ENCODE assay signal across 8 mouse cellular contexts in the genomic region with DNA sequence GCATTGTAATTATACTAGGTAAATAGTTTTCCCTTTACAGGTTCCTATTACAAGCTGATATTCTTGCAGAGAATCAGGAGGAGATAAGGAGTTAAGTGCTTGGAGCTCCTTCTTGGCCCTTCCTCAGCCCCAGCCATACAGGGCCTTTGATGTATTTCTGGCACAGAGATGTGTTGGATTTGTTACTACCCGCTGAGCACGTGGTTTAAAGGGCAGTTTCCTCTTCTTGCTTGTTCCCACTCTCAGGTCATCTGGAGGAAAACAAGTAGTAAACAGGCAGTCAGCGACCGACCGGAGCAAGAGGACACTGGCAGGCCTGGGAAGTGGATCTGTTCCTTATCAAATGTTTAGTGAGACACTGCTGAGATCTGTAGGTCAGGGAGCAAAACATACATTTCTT. TPM values are rescaled to one million over a fixed set of nuclear protein-coding genes. Genes with fewer than 3 reads are reported as not detected.
DNase-seq lines count a peak whose midpoint lies in the region; ATAC-seq and TF ChIP-seq lines count a peak whose summit lies in the region.
"Had no signal": no experiment of that assay in that cellular context is flagged by ENCODE, and none has a peak within 500 bp of the region (broad histone marks: within the 10 kb centered on the region; RNA-seq: fewer than 3 reads in every experiment).

No protein-coding gene starts in this region.

- peak; percentile 27 for DNase-seq in layer of hippocampus, adult 9-10 months (ENCODE audit: low spot score)
- DNase-seq in layer of hippocampus, postnatal 36 days, result no peak
- DNase-seq in brain, embryonic 14.5 days (ENCODE audit: low read depth), result peak; percentile 59
- peak; percentile 8 to 21 for DNase-seq in heart, postnatal 36 days
- no peak for DNase-seq in forebrain, embryonic 10.5 days (ENCODE audit: extremely low spot score, low spot score)
- DNase-seq in ovary, adult 18-20 months (ENCODE audit: low spot score), result no peak
- DNase-seq: spleen, adult 18-20 months had no signal

- ATAC-seq in megakaryocyte, adult 5-6 weeks (ENCODE audit: poor library complexity, severe bottlenecking), result peak; percentile 73

- H3K4me1 ChIP-seq in forebrain, embryonic 10.5 days, result no peaks in the 10 kb centered on the region

- no peaks in the 10 kb centered on the region for H3K27me3 ChIP-seq in forebrain, embryonic 10.5 days (ENCODE audit: poor library complexity, severe bottlenecking)

- no peaks in the 10 kb centered on the region for H3K36me3 ChIP-seq in forebrain, embryonic 10.5 days (replicated peaks)

- H3K9me3 ChIP-seq in forebrain, embryonic 10.5 days, result no peaks in the 10 kb centered on the region

- TF ChIP-seq POLR2A in brain, embryonic 14.5 days (IDR thresholded peaks at IDR 0.05; ENCODE audit: borderline replicate concordance, extremely low read depth, insufficient read depth, insufficient read length, poor library complexity, severe bottlenecking), result no peak

- TF ChIP-seq CTCF in brain, embryonic 14.5 days (IDR thresholded peaks at IDR 0.05; ENCODE audit: borderline replicate concordance, extremely low read depth, insufficient read depth, insufficient read length), result no peak

- WGBS in forebrain, embryonic 10.5 days, result 68% methylated on average over 5 of the region's 5 CpGs

- H3K27ac ChIP-seq in forebrain, embryonic 10.5 days, result no peak overlapping the region

- intact Hi-C loops in heart, postnatal 36 days (cut with DNase I), result no loop called here

- no peak overlapping the region for H3K4me3 ChIP-seq in forebrain, embryonic 10.5 days

RNA-seq across cellular contexts. Expression of gene AL731706.1, which starts 56.7 kb away (rescaled TPM):
- 10 to 100 TPM; 17.3 to 18.3 TPM for total RNA-seq in layer of hippocampus, postnatal 36 days (2021)
- 10.0 and 12.5 TPM in 2 replicates for polyA plus RNA-seq in brain, embryonic 14.5 days (2012; rRNA removed)
- 10 to 100 TPM; 37.3 to 38.0 TPM for total RNA-seq in heart, postnatal 36 days (2021)
- total RNA-seq in megakaryocyte, adult 5-6 weeks (2015), result 8.2 and 9.1 TPM in 2 replicates
- total RNA-seq in megakaryocyte, adult 5-6 weeks (2017), result 15.7 and 18.2 TPM in 2 replicates
- 24.6 and 25.5 TPM in 2 replicates for polyA plus RNA-seq in forebrain, embryonic 10.5 days (2016; fragmentation: Nextera tagmentation; extraction: Ambion mirVana)

RNA-seq across cellular contexts. Expression of gene Mkks, which starts 56.7 kb away (rescaled TPM):
- 10 to 100 TPM; 25.7 to 28.5 TPM for total RNA-seq in layer of hippocampus, postnatal 36 days (2021)
- polyA plus RNA-seq in brain, embryonic 14.5 days (2012; rRNA removed), result 9.9 and 10.6 TPM in 2 replicates
- 10 to 100 TPM; 28.5 to 28.6 TPM for total RNA-seq in heart, postnatal 36 days (2021)
- total RNA-seq in megakaryocyte, adult 5-6 weeks (2015), result 22.0 and 25.6 TPM in 2 replicates
- total RNA-seq in megakaryocyte, adult 5-6 weeks (2017), result 4.8 and 5.9 TPM in 2 replicates
- polyA plus RNA-seq in forebrain, embryonic 10.5 days (2016; fragmentation: Nextera tagmentation; extraction: Ambion mirVana), result 12.4 and 14.6 TPM in 2 replicates

RNA-seq across cellular contexts. Expression of gene Slx4ip, which starts 56.9 kb away (rescaled TPM):
- total RNA-seq in layer of hippocampus, postnatal 36 days (2021), result 1 to 10 TPM; 7.9 to 8.2 TPM
- polyA plus RNA-seq in brain, embryonic 14.5 days (2012; rRNA removed), result 5.0 and 8.3 TPM in 2 replicates
- 1 to 10 TPM; 1.3 to 2.0 TPM for total RNA-seq in heart, postnatal 36 days (2021)
- 6.1 and 8.5 TPM in 2 replicates for total RNA-seq in megakaryocyte, adult 5-6 weeks (2015)
- total RNA-seq in megakaryocyte, adult 5-6 weeks (2017), result 3.2 and 4.3 TPM in 2 replicates
- polyA plus RNA-seq in forebrain, embryonic 10.5 days (2016; fragmentation: Nextera tagmentation; extraction: Ambion mirVana), result 7.6 and 8.1 TPM in 2 replicates

Comparison
In these comparisons a context has a peak if more than half of its experiments do, and no peak if none do; other contexts are left out.
1. DNase-seq: peak in layer of hippocampus, adult 9-10 months (single experiment), brain, embryonic 14.5 days (single experiment) and heart, postnatal 36 days (2 of 2); none in layer of hippocampus, postnatal 36 days (0 of 2), forebrain, embryonic 10.5 days (single experiment) and ovary, adult 18-20 months (single experiment).